Mouse (Mus musculus) cerebellum, postnatal 36 days (tissue): ENCODE data around the gene Daam1.
"Not testable (repeated sequence)": the region's sequence is repeated elsewhere in the genome, so short reads cannot be mapped to it uniquely, and the experiment has no call there.

ENCODE experiments used
- DNase-seq, 2 experiments: peaks; one replicate each; pipeline ENCODE4 v3.0.0; 2021 to 2022; ENCODE audit warnings: mixed read lengths in 2 of 2

The Daam1 gene

GRCm38 (mm10) chr12:71835966-71836668, 5.2 kb downstream of the Daam1 start:
- no peak for DNase-seq

- DNase-seq = no peak
Observed at GRCm38 (mm10) chr12:71836776-71837175, 5.9 kb downstream of the Daam1 start.

GRCm38 (mm10) chr12:71837576-71837975, 6.7 kb downstream of the Daam1 start:
- DNase-seq = no peak

- DNase-seq = no peak
Observed at GRCm38 (mm10) chr12:71838230-71838629, 7.4 kb downstream of the Daam1 start.

GRCm38 (mm10) chr12:71839653-71840052, 8.8 kb downstream of the Daam1 start:
- no peak for DNase-seq

- no peak for DNase-seq
Observed at GRCm38 (mm10) chr12:71840430-71841186, 9.7 kb downstream of the Daam1 start.

GRCm38 (mm10) chr12:71842006-71842405, 11.1 kb downstream of the Daam1 start:
- DNase-seq = no peak

- no peak for DNase-seq
Observed at GRCm38 (mm10) chr12:71842588-71842987, 11.7 kb downstream of the Daam1 start.

- no peak for DNase-seq
Observed at GRCm38 (mm10) chr12:71845486-71845885, 14.6 kb downstream of the Daam1 start.

GRCm38 (mm10) chr12:71846416-71846815, 15.5 kb downstream of the Daam1 start:
- not testable (repeated sequence) for DNase-seq

GRCm38 (mm10) chr12:71847024-71847423, 16.1 kb downstream of the Daam1 start:
- not testable (repeated sequence) for DNase-seq

GRCm38 (mm10) chr12:71847617-71848016, 16.7 kb downstream of the Daam1 start:
- no peak for DNase-seq

GRCm38 (mm10) chr12:71848037-71848776, 17.3 kb downstream of the Daam1 start:
- no peak for DNase-seq

GRCm38 (mm10) chr12:71849051-71849450, 18.2 kb downstream of the Daam1 start:
- DNase-seq = no peak

- no peak for DNase-seq
Observed at GRCm38 (mm10) chr12:71850135-71850534, 19.3 kb downstream of the Daam1 start.

GRCm38 (mm10) chr12:71852678-71853077, 21.8 kb downstream of the Daam1 start:
- DNase-seq = no peak

- no peak for DNase-seq
Observed at GRCm38 (mm10) chr12:71853694-71854093, 22.8 kb downstream of the Daam1 start.

GRCm38 (mm10) chr12:71854191-71854590, 23.3 kb downstream of the Daam1 start:
- DNase-seq = no peak

- DNase-seq = peak in 1 of 2 experiments; percentile 31
Observed at GRCm38 (mm10) chr12:71855730-71856479, 25.0 kb downstream of the Daam1 start.

GRCm38 (mm10) chr12:71856480-71856754, 25.5 kb downstream of the Daam1 start:
- no peak for DNase-seq

GRCm38 (mm10) chr12:71859096-71859495, 28.2 kb downstream of the Daam1 start:
- peak in 1 of 2 experiments; percentile 20 for DNase-seq

- no peak for DNase-seq
Observed at GRCm38 (mm10) chr12:71863846-71864543, 33.1 kb downstream of the Daam1 start.
